Mouse (Mus musculus) ES-Bruce4 (cell line): ENCODE data around the gene Casp8ap2.

Source experiments
- CTCF ChIP-seq: IDR thresholded peaks from one replicate; pipeline ENCODE4 v1.8.1; 2011; ENCODE audit warnings: low read depth, low read length
- EP300 ChIP-seq: IDR thresholded peaks from 2 replicates; pipeline ENCODE4 v1.6.1; 2011; ENCODE audit warnings: low read depth, low read length; ENCODE audit not compliant: insufficient read depth

DNA sequence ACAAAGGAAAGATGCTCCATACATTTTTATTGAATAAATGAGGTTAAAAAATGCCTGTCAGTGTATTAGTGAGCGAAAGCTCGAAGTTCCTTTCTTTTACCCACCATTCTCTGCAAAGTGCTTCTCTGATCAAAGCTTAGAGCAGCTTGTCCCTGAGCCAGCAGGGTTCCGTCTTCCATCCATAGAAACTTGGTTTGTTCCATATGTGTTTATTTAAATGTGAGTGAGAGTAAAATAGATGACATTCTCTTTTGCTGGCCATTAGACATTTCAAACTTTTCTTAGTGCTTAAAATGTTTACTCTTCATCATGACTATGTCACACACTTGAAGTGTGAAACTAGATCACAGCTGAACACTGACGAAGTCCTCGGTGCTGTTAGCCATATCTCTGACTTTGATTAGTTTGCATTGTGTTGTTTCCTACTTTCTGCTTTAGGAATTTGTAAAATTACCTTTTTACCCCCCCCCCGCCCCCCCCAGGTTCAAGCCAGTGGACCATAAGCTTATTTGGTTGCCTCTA lies 67.9 kb downstream of the Casp8ap2 start:
- TF ChIP-seq EP300 (no peak), CTCF (no peak)
